Mouse (Mus musculus) kidney, postnatal 0 days (tissue): ENCODE measurements around the gene Cpm. TPM values are rescaled to one million over a fixed set of nuclear protein-coding genes. Genes with fewer than 3 reads are reported as not detected.

ENCODE experiments used
- ATAC-seq: fragments of 200-750 bp; cut with Nextera tagmentation; replicated peaks from 2 replicates; pipeline ENCODE4 v1.8.0; 2017; ENCODE audit warnings: low read depth, moderate number of reproducible peaks, moderate TSS enrichment, moderate library complexity; ENCODE audit not compliant: low FRiP score
- DNase-seq: peaks from one replicate; pipeline ENCODE4 v3.0.0-alpha.2; 2016; ENCODE audit warnings: low spot score
- H3K27ac ChIP-seq: fragments of 300-500 bp; sonication (generic); 2 replicates; pipeline ENCODE4 v1.5.1; 2014; ENCODE audit warnings: mild to moderate bottlenecking
- H3K27me3 ChIP-seq: fragments of 300-500 bp; sonication (generic); 2 replicates; pipeline ENCODE4 v1.6.1; 2014; ENCODE audit warnings: low read length, mixed read lengths; ENCODE audit not compliant: insufficient read depth
- H3K36me3 ChIP-seq: fragments of 300-500 bp; sonication (generic); 2 replicates; pipeline ENCODE4 v1.6.1; 2014; ENCODE audit warnings: low read length, mixed read lengths; ENCODE audit not compliant: insufficient read depth
- H3K4me1 ChIP-seq: fragments of 300-500 bp; sonication (generic); replicated peaks from 2 replicates; pipeline ENCODE4 v1.6.1; 2014; ENCODE audit warnings: antibody characterized with exemption, low read length, mixed read lengths; ENCODE audit not compliant: insufficient read depth
- H3K4me2 ChIP-seq: fragments of 300-500 bp; sonication (generic); 2 replicates; pipeline ENCODE4 v1.6.1; 2014; ENCODE audit warnings: mild to moderate bottlenecking, low read length, moderate library complexity, mixed read lengths
- H3K4me3 ChIP-seq: fragments of 300-500 bp; sonication (generic); replicated peaks from 2 replicates; pipeline ENCODE4 v1.5.1; 2014; ENCODE audit warnings: low read depth, low read length
- H3K9ac ChIP-seq: fragments of 300-500 bp; sonication (generic); 2 replicates; pipeline ENCODE4 v1.6.1; 2014; ENCODE audit warnings: low read depth, low read length
- H3K9me3 ChIP-seq: fragments of 300-500 bp; sonication (generic); replicated peaks from 2 replicates; pipeline ENCODE4 v1.6.1; 2016; ENCODE audit warnings: low read length, inconsistent platforms, mixed read lengths
- CTCF ChIP-seq: IDR thresholded peaks from 2 replicates; pipeline ENCODE4 v1.5.1; 2016; ENCODE audit warnings: antibody characterized with exemption, low read depth, mild to moderate bottlenecking, moderate library complexity
- WGBS: fragments of 180-500 bp; shearing (Covaris S2); extraction: QIAGEN DNeasy Blood & Tissue Kit; methylation state at CpG from one replicate; pipeline ENCODE4 v1.1.7; 2014; 5-methylcytosine and 5-hydroxymethylcytosine counted together
- polyA plus RNA-seq: library from polyadenylated mRNA; unstranded; fragments of >200 nt; fragmentation: Nextera tagmentation; extraction: Ambion mirVana; gene quantifications from 2 replicates; pipeline ENCODE4 v1.2.1, GENCODE M21; 2015

The Cpm gene
- polyA plus RNA-seq, 1 experiment from 2014 or later, result 51.7 TPM

DNA sequence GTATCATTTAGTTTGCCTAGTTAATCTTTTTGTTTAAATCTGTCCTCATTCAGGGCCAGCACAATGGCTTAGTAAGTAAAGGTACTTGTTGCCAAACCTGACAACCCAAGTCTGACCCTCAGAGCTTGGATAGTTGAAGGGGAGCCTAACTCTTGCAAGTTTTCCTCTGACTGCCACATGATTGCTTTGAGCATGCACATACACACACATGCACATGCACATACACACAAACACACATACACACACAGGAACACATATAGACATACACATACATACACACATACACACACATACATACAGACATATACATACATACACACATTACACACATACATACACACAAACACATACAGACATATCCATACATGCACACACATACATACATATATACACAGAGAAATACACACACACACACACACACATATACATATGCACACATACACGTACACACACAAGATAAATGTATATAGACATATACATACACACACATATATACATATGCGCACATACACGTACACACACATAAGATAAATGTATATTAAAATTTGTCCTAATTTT is 95.6 kb downstream of the Cpm start:
- no peak for DNase-seq
- TF ChIP-seq CTCF, result no peak
- Histone ChIP-seq H3K36me3 (no peaks in the 10 kb centered on the region), H3K9me3 (no peaks in the 10 kb centered on the region), H3K27me3 (no peaks in the 10 kb centered on the region), H3K27ac (no peak overlapping the region), H3K9ac (no peak overlapping the region), H3K4me3 (no peak overlapping the region), H3K4me2 (no peak overlapping the region), H3K4me1 (no peaks in the 10 kb centered on the region)
- ATAC-seq, result no peak
- 94% methylated on average over 3 of the region's 3 CpGs for WGBS

DNA sequence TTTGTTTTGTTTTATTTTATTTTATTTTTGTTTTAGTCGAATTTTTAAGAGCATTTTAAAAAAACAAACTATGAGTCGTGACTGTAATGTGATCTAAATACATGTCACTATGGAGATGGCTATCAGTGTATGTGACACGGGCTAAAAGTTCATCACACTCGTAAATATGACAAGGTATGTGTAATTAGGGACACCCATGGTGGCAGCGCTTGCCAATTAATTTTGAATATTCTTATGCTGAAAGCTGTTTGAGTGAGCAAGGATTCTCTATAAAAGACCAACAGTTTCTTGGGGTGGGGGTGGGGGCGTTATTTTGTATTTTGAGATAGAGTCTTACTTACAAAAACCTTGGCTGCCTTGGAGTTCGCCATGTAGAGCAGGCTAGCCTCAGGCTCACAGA is 96.4 kb downstream of the Cpm start:
- no peak overlapping the region for H3K4me3 ChIP-seq
- H3K36me3 ChIP-seq, result no peaks in the 10 kb centered on the region
- no peak overlapping the region for H3K4me2 ChIP-seq
- H3K27me3 ChIP-seq, result no peaks in the 10 kb centered on the region
- WGBS, result 62% methylated on average over 7 of the region's 7 CpGs
- DNase-seq (no peak), ATAC-seq (no peak)
- no peak overlapping the region for H3K9ac ChIP-seq
- H3K27ac ChIP-seq, result no peak overlapping the region
- no peak for TF ChIP-seq CTCF
- no peaks in the 10 kb centered on the region for H3K9me3 ChIP-seq
- H3K4me1 ChIP-seq, result no peaks in the 10 kb centered on the region

DNA sequence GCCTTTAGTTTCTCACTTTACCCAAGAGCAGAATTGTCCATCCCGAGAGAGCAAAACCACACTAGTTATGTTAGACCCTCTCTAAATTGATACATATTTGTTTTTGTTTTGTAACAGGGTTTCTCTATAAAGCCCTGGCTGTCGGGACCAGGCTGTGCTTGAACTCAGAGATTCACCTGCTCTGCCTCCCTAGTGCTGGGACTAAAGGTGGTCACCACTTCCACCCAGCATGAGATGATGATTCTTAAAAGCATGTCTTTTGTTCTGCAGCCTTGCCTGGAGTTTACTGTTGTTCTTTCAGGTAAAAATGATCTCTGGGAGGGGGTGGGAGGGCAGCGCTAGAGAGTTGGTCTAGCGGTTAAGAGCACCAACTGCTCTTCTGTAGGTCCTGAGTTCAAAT is 97.0 kb downstream of the Cpm start:
- Histone ChIP-seq H3K9me3 (no peaks in the 10 kb centered on the region), H3K4me1 (no peaks in the 10 kb centered on the region), H3K27ac (no peak overlapping the region), H3K36me3 (no peaks in the 10 kb centered on the region), H3K4me3 (no peak overlapping the region), H3K27me3 (no peaks in the 10 kb centered on the region), H3K4me2 (no peak overlapping the region), H3K9ac (no peak overlapping the region)
- WGBS, result 92% methylated on average over 4 of the region's 4 CpGs
- ATAC-seq, result no peak
- no peak for DNase-seq
- no peak for TF ChIP-seq CTCF

DNA sequence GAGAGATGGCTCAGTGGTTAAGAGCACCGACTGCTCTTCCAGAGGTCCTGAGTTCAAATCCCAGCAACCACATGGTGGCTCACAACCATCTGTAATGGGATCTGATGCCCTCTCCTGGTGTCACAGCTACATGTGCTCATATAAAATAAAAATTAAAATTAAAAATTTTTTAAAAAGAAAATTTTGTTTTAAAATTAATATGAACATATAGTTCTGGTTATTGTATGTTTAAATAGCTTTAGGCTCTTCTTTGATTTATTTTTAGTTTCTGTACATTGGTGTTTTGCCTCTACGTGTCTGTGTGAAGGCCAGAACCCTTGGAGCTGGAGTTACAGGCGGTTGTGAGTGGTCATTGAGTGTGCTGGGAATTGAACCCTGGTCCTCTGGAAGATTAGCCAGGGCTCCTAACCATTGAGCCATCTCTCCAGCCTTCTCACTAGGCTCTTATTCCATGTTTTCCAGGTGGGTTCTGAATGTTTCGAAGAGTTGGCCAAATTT is 97.6 kb downstream of the Cpm start:
- WGBS, result 98% methylated on average over 4 of the region's 4 CpGs
- H3K27me3 ChIP-seq, result no peaks in the 10 kb centered on the region

DNA sequence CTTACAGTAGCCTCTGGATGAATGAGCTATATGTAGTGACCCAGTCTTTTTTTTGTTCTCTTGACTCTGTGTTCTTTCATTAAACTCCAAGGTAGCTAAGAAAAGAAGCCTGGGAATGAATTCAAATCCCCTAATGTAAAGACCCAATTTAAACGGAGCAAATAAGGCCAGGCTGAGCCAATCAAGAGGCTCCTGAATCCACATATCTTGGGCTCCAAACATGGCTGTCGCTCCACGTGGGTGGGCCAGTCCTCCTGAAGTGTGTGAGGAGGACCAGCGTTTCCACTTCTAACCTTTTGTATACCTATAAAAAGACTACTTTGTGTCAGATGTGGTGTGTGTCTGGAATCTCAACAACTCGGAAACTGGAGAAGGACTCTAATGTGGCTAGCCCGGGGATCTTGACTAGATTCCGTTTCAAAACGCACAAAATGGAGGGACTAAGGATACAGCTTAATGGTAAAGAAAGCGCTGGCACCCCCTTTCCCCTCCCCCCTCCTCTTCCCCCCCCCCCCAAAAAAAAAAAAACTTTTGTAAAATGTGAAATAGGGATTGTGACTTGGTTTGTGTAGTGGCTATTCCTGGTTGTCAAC is 98.3 kb downstream of the Cpm start:
- no peak for TF ChIP-seq CTCF
- ATAC-seq (no peak), DNase-seq (no peak)
- no peak overlapping the region for H3K4me3 ChIP-seq
- WGBS, result 79% methylated on average over 9 of the region's 9 CpGs
- H3K4me1 ChIP-seq, result no peaks in the 10 kb centered on the region
- H3K27me3 ChIP-seq, result no peaks in the 10 kb centered on the region
- H3K27ac ChIP-seq, result no peak overlapping the region
- H3K9me3 ChIP-seq, result no peaks in the 10 kb centered on the region
- no peaks in the 10 kb centered on the region for H3K36me3 ChIP-seq
- H3K9ac ChIP-seq, result no peak overlapping the region
- no peak overlapping the region for H3K4me2 ChIP-seq

More for the DNA sequence above, 97.6 kb downstream of the Cpm start:
- no peak overlapping the region for H3K27ac ChIP-seq
- H3K36me3 ChIP-seq, result no peaks in the 10 kb centered on the region
- no peak for ATAC-seq
- no peaks in the 10 kb centered on the region for H3K4me1 ChIP-seq
- H3K4me3 ChIP-seq, result no peak overlapping the region
- no peak for DNase-seq
- H3K4me2 ChIP-seq, result no peak overlapping the region
- TF ChIP-seq CTCF, result no peak
- H3K9ac ChIP-seq, result no peak overlapping the region
- no peaks in the 10 kb centered on the region for H3K9me3 ChIP-seq

DNA sequence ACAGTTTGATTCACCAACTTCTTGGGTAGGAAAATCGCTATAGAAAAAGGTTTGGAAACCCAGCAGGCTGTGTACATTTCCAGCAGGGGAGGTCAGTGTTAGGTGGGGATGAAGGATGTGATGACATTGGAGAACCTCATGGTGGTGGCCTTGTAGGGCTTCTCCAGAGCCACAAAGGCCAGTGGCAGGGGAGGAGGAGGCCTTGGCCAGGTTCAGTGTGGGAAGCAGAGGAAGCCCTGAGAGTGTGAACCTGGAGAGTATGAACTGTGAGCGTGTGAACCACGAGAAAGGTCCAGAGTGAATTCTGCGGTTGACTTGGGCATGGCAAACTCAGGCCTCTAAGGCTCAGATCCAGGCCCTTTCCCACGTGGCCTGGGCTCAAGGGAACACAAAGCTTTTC is 99.3 kb downstream of the Cpm start:
- Histone ChIP-seq H3K9ac (no peak overlapping the region), H3K36me3 (no peaks in the 10 kb centered on the region), H3K9me3 (no peaks in the 10 kb centered on the region), H3K4me3 (no peak overlapping the region), H3K27me3 (no peaks in the 10 kb centered on the region), H3K4me2 (no peak overlapping the region), H3K4me1 (no peaks in the 10 kb centered on the region), H3K27ac (no peak overlapping the region)
- DNase-seq, result no peak
- no peak for ATAC-seq
- 79% methylated on average over 5 of the region's 5 CpGs for WGBS
- no peak for TF ChIP-seq CTCF
